Mouse (Mus musculus): ENCODE results near the gene Kirrel3.
A peak's percentile ranks its signal among the peaks of the same experiment; 100 is the strongest.

The Kirrel3 gene

GRCm38 (mm10) chr9:34507164-34507563 lies 21.5 kb downstream of the Kirrel3 start:
- DNase-seq (ENCODE audit: low read depth, low spot score): no peak

- DNase-seq (ENCODE audit: low read depth, low spot score): no peak
Observed at GRCm38 (mm10) chr9:34518861-34519260, 33.2 kb downstream of the Kirrel3 start.

- no peak for DNase-seq (ENCODE audit: low read depth, low spot score)
Observed at GRCm38 (mm10) chr9:34520234-34520950, 34.7 kb downstream of the Kirrel3 start.

- no peak for DNase-seq (ENCODE audit: low read depth, low spot score)
Observed at GRCm38 (mm10) chr9:34525695-34526094, 40.0 kb downstream of the Kirrel3 start.

GRCm38 (mm10) chr9:34538591-34539335 lies 53.1 kb downstream of the Kirrel3 start:
- no peak for DNase-seq (ENCODE audit: low read depth, low spot score)

- DNase-seq (ENCODE audit: low read depth, low spot score): no peak
Observed at GRCm38 (mm10) chr9:34541908-34542307, 56.2 kb downstream of the Kirrel3 start.

GRCm38 (mm10) chr9:34555699-34556098 lies 70.0 kb downstream of the Kirrel3 start:
- DNase-seq (ENCODE audit: low read depth, low spot score): no peak

GRCm38 (mm10) chr9:34557846-34558245 lies 72.2 kb downstream of the Kirrel3 start:
- peak; percentile 21 for DNase-seq (ENCODE audit: low read depth, low spot score)

- DNase-seq (ENCODE audit: low read depth, low spot score): no peak
Observed at GRCm38 (mm10) chr9:34558291-34558899, 72.7 kb downstream of the Kirrel3 start.

GRCm38 (mm10) chr9:34559102-34559501 lies 73.4 kb downstream of the Kirrel3 start:
- DNase-seq (ENCODE audit: low read depth, low spot score): no peak

GRCm38 (mm10) chr9:34561281-34561680 lies 75.6 kb downstream of the Kirrel3 start:
- DNase-seq (ENCODE audit: low read depth, low spot score): peak; percentile 14

GRCm38 (mm10) chr9:34562437-34563000 lies 76.8 kb downstream of the Kirrel3 start:
- no peak for DNase-seq (ENCODE audit: low read depth, low spot score)

- DNase-seq (ENCODE audit: low read depth, low spot score): no peak
Observed at GRCm38 (mm10) chr9:34573906-34574305, 88.2 kb downstream of the Kirrel3 start.

- no peak for DNase-seq (ENCODE audit: low read depth, low spot score)
Observed at GRCm38 (mm10) chr9:34574611-34575010, 88.9 kb downstream of the Kirrel3 start.

GRCm38 (mm10) chr9:34579174-34579573 lies 93.5 kb downstream of the Kirrel3 start:
- DNase-seq (ENCODE audit: low read depth, low spot score): no peak

- DNase-seq (ENCODE audit: low read depth, low spot score): no peak
Observed at GRCm38 (mm10) chr9:34580059-34580458, 94.4 kb downstream of the Kirrel3 start.

GRCm38 (mm10) chr9:34582496-34582895 lies 96.8 kb downstream of the Kirrel3 start:
- DNase-seq (ENCODE audit: low read depth, low spot score): no peak

- no peak for DNase-seq (ENCODE audit: low read depth, low spot score)
Observed at GRCm38 (mm10) chr9:34585487-34585886, 99.8 kb downstream of the Kirrel3 start.

- DNase-seq (ENCODE audit: low read depth, low spot score): no peak
Observed at GRCm38 (mm10) chr9:34586080-34586479, 100.4 kb downstream of the Kirrel3 start.

- no peak for DNase-seq (ENCODE audit: low read depth, low spot score)
Observed at GRCm38 (mm10) chr9:34589799-34590198, 104.1 kb downstream of the Kirrel3 start.

- no peak for DNase-seq (ENCODE audit: low read depth, low spot score)
Observed at GRCm38 (mm10) chr9:34592073-34592610, 106.4 kb downstream of the Kirrel3 start.

- no peak for DNase-seq (ENCODE audit: low read depth, low spot score)
Observed at GRCm38 (mm10) chr9:34593889-34594288, 108.2 kb downstream of the Kirrel3 start.

Measured in ES-CJ7 (cell line).